Mouse (Mus musculus) B cell, adult (primary cell): ENCODE data around the gene Lrrc52. TPM values are rescaled to one million over a fixed set of nuclear protein-coding genes. Genes with fewer than 3 reads are reported as not detected.

ENCODE experiments used
- total RNA-seq: library from RNA; stranded (reverse); gene quantifications from 4 replicates; pipeline ENCODE4 v1.2.4, GENCODE M21; 2023; ENCODE audit not compliant: inconsistent age

Lrrc52 gene
- not detected in 4 replicates for total RNA-seq

GRCm38 (mm10) chr1:167466765-167467426 is at the start of gene Lrrc52:
Lrrc52 (minus strand) TSS chr1:167466780.

Other genes starting within 250 kb of the Lrrc52 start
- 14.2 to 17.1 TPM (median 14.5 TPM) in 4 replicates for gene Uck2, start 181.5 kb downstream of the Lrrc52 start, total RNA-seq
- 30.1 to 35.5 TPM (median 31.1 TPM) in 4 replicates for gene Tmco1, start 158.4 kb downstream of the Lrrc52 start, total RNA-seq
- gene Aldh9a1, start 116.8 kb downstream of the Lrrc52 start, total RNA-seq, result 34.1 to 45.1 TPM (median 34.5 TPM) in 4 replicates
- 3.1 to 5.1 TPM (median 3.4 TPM) in 4 replicates for gene Mgst3, start 72.9 kb downstream of the Lrrc52 start, total RNA-seq
- gene Rxrg, start 131.6 kb upstream of the Lrrc52 start, total RNA-seq, result not detected in 4 replicates
- gene Lmx1a, start 222.5 kb upstream of the Lrrc52 start, total RNA-seq, result not detected in 4 replicates